ENCODE assay signal across 17 mouse cellular contexts in the genomic region with DNA sequence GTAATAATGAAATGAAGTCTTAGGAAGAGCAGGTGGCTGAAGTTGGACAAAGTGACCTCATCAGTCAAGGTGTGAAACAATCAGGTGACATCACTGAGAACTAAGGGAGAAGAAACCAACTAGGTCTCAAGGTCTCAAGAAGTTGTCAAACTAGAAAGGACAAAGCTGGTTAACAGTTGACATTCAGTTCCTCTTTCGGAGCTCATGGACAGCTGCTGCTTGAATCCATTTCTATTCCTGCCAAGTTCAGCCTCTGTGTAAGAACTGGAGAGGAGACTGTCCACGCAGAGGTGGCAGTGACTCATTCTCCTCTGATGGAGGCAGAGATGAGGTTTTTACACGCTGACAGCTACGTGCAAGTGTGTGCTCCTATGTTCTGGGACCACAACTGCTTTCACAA.
"Had no signal": no experiment of that assay in that cellular context is flagged by ENCODE, and none has a peak within 500 bp of the region (broad histone marks: within the 10 kb centered on the region; RNA-seq: fewer than 3 reads in every experiment).

No protein-coding gene starts in this region.

- H3K27ac ChIP-seq: kidney, postnatal 0 days; layer of hippocampus, adult 2 months; limb, embryonic 13.5 days; liver, embryonic 15.5 days; midbrain, embryonic 12.5 days; stomach, embryonic 15.5 days had no signal

- H3K9me3 ChIP-seq: limb, embryonic 13.5 days; liver, embryonic 15.5 days; midbrain, embryonic 12.5 days; stomach, embryonic 15.5 days had no signal

- ATAC-seq: intestine, postnatal 0 days; lung, postnatal 0 days; midbrain, embryonic 16.5 days had no signal

- H3K4me2 ChIP-seq: limb, embryonic 13.5 days; liver, embryonic 15.5 days; midbrain, embryonic 12.5 days; stomach, embryonic 15.5 days had no signal

- DNase-seq: kidney, adult 8-10 months; kidney, postnatal 4 days; left cerebral cortex, postnatal 4 days; lung, adult 2 months; lung, postnatal 4 days; right cerebral cortex, postnatal 4 days; thymus, adult 2 months; thymus, postnatal 25 days had no signal

- H3K4me1 ChIP-seq: limb, embryonic 13.5 days; midbrain, embryonic 12.5 days; stomach, embryonic 15.5 days had no signal

- H3K27me3 ChIP-seq: limb, embryonic 13.5 days; liver, embryonic 15.5 days; midbrain, embryonic 12.5 days; stomach, embryonic 15.5 days had no signal

- H3K9ac ChIP-seq: limb, embryonic 13.5 days; liver, embryonic 15.5 days; midbrain, embryonic 12.5 days; stomach, embryonic 15.5 days had no signal

- H3K4me3 ChIP-seq: layer of hippocampus, adult 2 months; limb, embryonic 13.5 days; liver, embryonic 15.5 days; midbrain, embryonic 12.5 days; stomach, embryonic 15.5 days had no signal
